ENCODE assay signal across 11 mouse cellular contexts in the genomic region with DNA sequence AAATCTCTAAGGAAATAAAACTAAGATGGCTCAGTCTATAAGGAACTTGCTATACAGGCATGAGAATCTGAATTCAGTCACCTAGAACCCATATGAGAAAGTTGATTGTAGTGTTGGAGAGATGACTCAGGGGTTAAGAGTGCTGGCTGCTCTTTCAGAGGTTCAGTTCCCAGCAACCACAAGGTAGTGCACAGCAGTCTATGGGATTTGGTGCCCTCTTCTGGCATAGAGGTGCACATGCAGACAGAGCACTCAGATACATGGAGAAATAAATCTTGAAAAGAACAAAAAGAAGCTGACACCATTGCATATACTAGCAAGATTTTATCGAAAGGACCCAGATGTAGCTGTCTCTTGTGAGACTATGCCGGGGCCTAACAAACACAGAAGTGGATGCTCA. TPM values are rescaled to one million over a fixed set of nuclear protein-coding genes. Genes with fewer than 3 reads are reported as not detected.
DNase-seq lines count a peak whose midpoint lies in the region; ATAC-seq and TF ChIP-seq lines count a peak whose summit lies in the region.
"Had no signal": no experiment of that assay in that cellular context is flagged by ENCODE, and none has a peak within 500 bp of the region (broad histone marks: within the 10 kb centered on the region; RNA-seq: fewer than 3 reads in every experiment).

No protein-coding gene starts in this region.

- TF ChIP-seq CTCF in lung, embryonic 14.5 days (IDR thresholded peaks at IDR 0.05; ENCODE audit: low read depth), result peak; percentile 57

- no peak for ATAC-seq in CD4-positive, CD25-positive, alpha-beta regulatory T cell, adult 4 months
- no peak for ATAC-seq in lung, embryonic 14.5 days (ENCODE audit: insufficient read depth)
- 0 out of 2 replicates have a peak, but pooled peaks have one; percentile 61 for ATAC-seq in neutrophil, adult 5-6 weeks (ENCODE audit: extremely low read depth, insufficient number of reproducible peaks, low FRiP score, poor library complexity, severe bottlenecking)

- no peaks in the 10 kb centered on the region for H3K4me1 ChIP-seq in lung, embryonic 14.5 days (ENCODE audit: insufficient read depth)

- intact Hi-C loops in heart, postnatal 10 days (cut with DNase I), result loop anchor here (2.0 kb wide), 1 partner anchor 213 kb away; no protein-coding TSS in a partner anchor

- 88% methylated on average over 2 of the region's 2 CpGs for WGBS in lung, embryonic 14.5 days

- peaks cover 22% of the 10 kb centered on the region for H3K36me3 ChIP-seq in lung, embryonic 14.5 days (ENCODE audit: insufficient read depth)

- DNase-seq in CD4-positive, CD25-positive, alpha-beta regulatory T cell, adult 2 months (ENCODE audit: low read depth, low spot score), result peak; percentile 62
- DNase-seq in lung, embryonic 14.5 days, result peak; percentile 52
- DNase-seq in lung, postnatal 4 days, result no peak
- DNase-seq in c-Kit-negative CD71-positive TER-119-positive erythroid progenitor cells, embryonic 14.5 days (ENCODE audit: low read depth, low spot score), result peak; percentile 17
- DNase-seq in adrenal gland, postnatal 36 days, result no peak
- DNase-seq in heart, postnatal 10 days, result no peak
- DNase-seq: cerebellum, adult 11-12 months; kidney, adult 8-10 months had no signal

- no peak overlapping the region for H3K27ac ChIP-seq in lung, embryonic 14.5 days (ENCODE audit: low read depth)
- H3K27ac ChIP-seq: liver, embryonic 15.5 days had no signal

- H3K9ac ChIP-seq in lung, embryonic 14.5 days, result no peak overlapping the region
- H3K9ac ChIP-seq: liver, embryonic 15.5 days had no signal

- H3K27me3 ChIP-seq in lung, embryonic 14.5 days (ENCODE audit: insufficient read depth, low read length), result no peaks in the 10 kb centered on the region
- H3K27me3 ChIP-seq: liver, embryonic 15.5 days had no signal

- H3K4me2 ChIP-seq in lung, embryonic 14.5 days, result no peak overlapping the region
- H3K4me2 ChIP-seq: liver, embryonic 15.5 days had no signal

- H3K4me3 ChIP-seq in lung, embryonic 14.5 days (ENCODE audit: low read depth, low read length), result no peak overlapping the region
- H3K4me3 ChIP-seq: liver, embryonic 15.5 days had no signal

- no peaks in the 10 kb centered on the region for H3K9me3 ChIP-seq in lung, embryonic 14.5 days (ENCODE audit: low read depth, low read length)
- H3K9me3 ChIP-seq: liver, embryonic 15.5 days had no signal

RNA-seq across cellular contexts. Expression of a gene that starts 6.3 kb away (rescaled TPM):
- polyA plus RNA-seq in CD4-positive, CD25-positive, alpha-beta regulatory T cell, adult 4 months (2017; shearing (Covaris generic)), result 10 to 100 TPM; 75.6 to 83.6 TPM
- polyA plus RNA-seq in lung, embryonic 14.5 days (2014; fragmentation: Nextera tagmentation; extraction: Ambion mirVana), result 120 TPM in 2 replicates
- 11.2 and 14.5 TPM in 2 replicates for total RNA-seq in neutrophil, adult 5-6 weeks (2017)
- 10 to 100 TPM; 56.7 to 59.1 TPM for total RNA-seq in adrenal gland, postnatal 36 days (2021)
- 10 to 100 TPM; 62.0 to 67.0 TPM for total RNA-seq in heart, postnatal 10 days (2021)

RNA-seq across cellular contexts. Expression of a gene that starts 21.9 kb away (rescaled TPM):
- 1 to 10 TPM in 1 of 2 experiments, under 1 TPM in 1; 0.90 to 2.1 TPM for polyA plus RNA-seq in CD4-positive, CD25-positive, alpha-beta regulatory T cell, adult 4 months (2017; shearing (Covaris generic))
- polyA plus RNA-seq in lung, embryonic 14.5 days (2014; fragmentation: Nextera tagmentation; extraction: Ambion mirVana), result 0.05 TPM in 1 of 2 replicates, not detected in the other
- total RNA-seq in neutrophil, adult 5-6 weeks (2017), result not detected in 2 replicates
- total RNA-seq in adrenal gland, postnatal 36 days (2021), result under 1 TPM; 0.20 to 0.40 TPM
- total RNA-seq in heart, postnatal 10 days (2021), result under 1 TPM; 0.10 to 0.24 TPM
- polyA plus RNA-seq: liver, embryonic 15.5 days had no signal

RNA-seq across cellular contexts. Expression of a gene that starts 25.3 kb away (rescaled TPM):
- polyA plus RNA-seq in CD4-positive, CD25-positive, alpha-beta regulatory T cell, adult 4 months (2017; shearing (Covaris generic)), result under 1 TPM in 1 of 2 experiments, not detected in 1; 0.33 TPM
- 1.6 TPM in 2 replicates for polyA plus RNA-seq in lung, embryonic 14.5 days (2014; fragmentation: Nextera tagmentation; extraction: Ambion mirVana)
- total RNA-seq in neutrophil, adult 5-6 weeks (2017), result 0.25 and 0.70 TPM in 2 replicates
- total RNA-seq in adrenal gland, postnatal 36 days (2021), result 1 to 10 TPM; 7.7 to 8.2 TPM
- total RNA-seq in heart, postnatal 10 days (2021), result under 1 TPM; 0.53 to 0.94 TPM

RNA-seq across cellular contexts. Expression of a gene that starts 40.1 kb away (rescaled TPM):
- polyA plus RNA-seq in CD4-positive, CD25-positive, alpha-beta regulatory T cell, adult 4 months (2017; shearing (Covaris generic)), result 10 to 100 TPM; 39.4 to 67.8 TPM
- 84.0 and 88.6 TPM in 2 replicates for polyA plus RNA-seq in lung, embryonic 14.5 days (2014; fragmentation: Nextera tagmentation; extraction: Ambion mirVana)
- total RNA-seq in neutrophil, adult 5-6 weeks (2017), result 37.8 and 42.8 TPM in 2 replicates
- 100 to 1,000 TPM in 1 of 2 experiments, 10 to 100 TPM in 1; 86.1 to 110 TPM for total RNA-seq in adrenal gland, postnatal 36 days (2021)
- 10 to 100 TPM; 37.4 to 38.2 TPM for total RNA-seq in heart, postnatal 10 days (2021)

RNA-seq across cellular contexts. Expression of a gene that starts 55.4 kb away (rescaled TPM):
- 1 to 10 TPM; 2.4 to 2.5 TPM for polyA plus RNA-seq in CD4-positive, CD25-positive, alpha-beta regulatory T cell, adult 4 months (2017; shearing (Covaris generic))
- 3.1 and 3.4 TPM in 2 replicates for polyA plus RNA-seq in lung, embryonic 14.5 days (2014; fragmentation: Nextera tagmentation; extraction: Ambion mirVana)
- total RNA-seq in neutrophil, adult 5-6 weeks (2017), result 1.2 TPM in 1 of 2 replicates, not detected in the other
- total RNA-seq in adrenal gland, postnatal 36 days (2021), result 1 to 10 TPM; 4.5 to 5.3 TPM
- total RNA-seq in heart, postnatal 10 days (2021), result 10 to 100 TPM; 21.2 to 23.9 TPM

Comparison
In these comparisons a context has a peak if more than half of its experiments do, and no peak if none do; other contexts are left out.
1. DNase-seq: peak in CD4-positive, CD25-positive, alpha-beta regulatory T cell, adult 2 months (single experiment), lung, embryonic 14.5 days (single experiment) and c-Kit-negative CD71-positive TER-119-positive erythroid progenitor cells, embryonic 14.5 days (single experiment); none in lung, postnatal 4 days (0 of 2), adrenal gland, postnatal 36 days (0 of 2) and heart, postnatal 10 days (0 of 2).